Mouse (Mus musculus): Measurements from ENCODE around the gene Csf2ra.
"Not testable (repeated sequence)": the region's sequence is repeated elsewhere in the genome, so short reads cannot be mapped to it uniquely, and the experiment has no call there.

Gene Csf2ra

DNA sequence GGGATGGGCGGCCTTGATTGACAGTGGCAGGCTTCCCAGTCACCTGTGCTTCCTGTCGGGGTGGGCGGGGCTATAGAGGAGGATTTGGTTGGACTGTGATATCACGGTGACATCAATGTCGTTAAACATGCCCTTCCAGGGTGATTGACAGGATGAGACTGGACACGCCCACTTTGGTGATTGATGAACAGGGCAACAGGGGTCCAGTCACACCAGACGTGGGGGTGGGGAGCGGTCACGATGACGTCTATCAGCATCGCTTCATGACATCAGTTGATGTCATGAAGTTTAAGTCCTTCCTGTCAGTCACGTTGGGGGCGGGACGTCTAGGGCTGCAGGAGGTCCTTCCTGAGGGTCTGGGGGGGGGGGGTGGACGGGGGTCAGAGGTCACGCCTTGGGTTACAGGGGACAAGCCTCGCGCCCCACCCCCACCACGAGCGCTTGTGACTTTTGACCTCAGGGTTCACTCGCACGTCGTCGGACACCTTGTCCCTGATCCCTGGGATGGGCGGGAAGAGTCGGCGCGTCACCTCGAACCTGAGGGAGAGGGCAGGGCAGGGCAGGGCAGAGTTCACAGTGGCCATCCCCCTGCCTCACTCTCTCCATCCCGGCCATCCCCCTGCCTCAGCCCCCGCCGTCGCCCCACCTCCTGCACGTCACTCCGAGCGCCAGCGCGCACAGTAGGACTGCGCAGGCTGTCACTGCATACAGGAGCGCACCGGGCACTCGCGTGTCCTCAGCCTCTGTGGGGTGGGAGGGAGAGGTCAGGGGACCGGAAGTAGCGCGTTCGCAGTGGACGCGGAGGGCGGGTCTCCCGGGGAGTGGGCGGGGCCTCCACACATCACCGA, 3.3 kb downstream of the Csf2ra start:
- no peak for DNase-seq (ENCODE audit: low spot score)

DNA sequence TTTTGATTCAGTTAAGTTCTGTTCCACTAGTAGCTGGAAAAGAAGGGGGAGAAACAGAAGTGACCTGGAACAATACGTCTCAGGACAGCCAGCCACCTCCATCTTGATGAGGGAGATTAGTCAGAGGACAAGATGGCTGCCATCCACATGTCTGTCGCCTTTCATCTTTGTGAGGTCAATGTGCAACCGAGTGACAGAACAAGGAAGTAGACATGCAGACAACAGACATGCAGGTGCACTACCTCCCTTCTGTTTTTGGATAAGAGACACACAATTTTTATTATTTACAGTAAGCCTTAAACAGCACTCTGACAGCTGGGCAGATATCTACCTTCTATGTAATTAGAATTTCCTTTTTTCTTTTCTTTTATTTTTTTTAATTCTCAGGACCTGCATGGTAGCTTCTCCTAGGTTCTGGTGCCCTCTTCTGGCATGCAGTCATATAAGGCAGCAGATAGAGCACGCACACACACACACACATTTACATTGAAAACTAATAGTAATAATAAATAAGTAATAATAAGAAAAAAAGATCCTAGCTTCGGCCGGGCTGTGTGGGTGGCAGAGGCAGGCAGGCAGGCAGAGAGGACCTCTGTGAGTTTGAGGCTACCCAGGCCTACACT, 4.4 kb downstream of the Csf2ra start:
- DNase-seq (ENCODE audit: low spot score): no peak

- not testable (repeated sequence) for DNase-seq (ENCODE audit: low spot score)
Observed at GRCm38 (mm10) chr19:61207506-61207905, 20.7 kb downstream of the Csf2ra start.

GRCm38 (mm10) chr19:61199836-61200235, 28.4 kb downstream of the Csf2ra start:
- DNase-seq (ENCODE audit: low spot score): no peak

DNA sequence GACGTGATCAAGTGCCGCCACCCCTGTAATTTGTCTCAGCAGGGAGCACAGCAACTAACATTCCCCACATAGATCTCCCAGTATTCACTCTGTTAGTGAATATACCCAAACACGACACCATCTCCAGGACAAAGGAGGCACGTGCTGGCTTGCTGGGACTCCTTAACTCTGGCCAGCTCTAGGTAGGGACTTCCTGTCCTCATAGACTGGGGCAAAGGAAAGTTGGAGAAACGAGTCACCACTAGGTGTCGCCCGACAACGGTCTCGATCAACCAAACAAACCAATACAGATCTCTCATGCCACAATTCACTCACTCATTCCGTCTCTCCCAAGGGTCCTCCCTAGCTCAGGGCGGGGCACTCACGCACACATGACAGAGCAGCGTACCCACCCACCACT, 28.9 kb downstream of the Csf2ra start:
- peak; percentile 90 for DNase-seq (ENCODE audit: low spot score)

- DNase-seq (ENCODE audit: low spot score): not testable (repeated sequence)
Observed at GRCm38 (mm10) chr19:61183590-61183989, 44.6 kb downstream of the Csf2ra start, which contains the start of gene Gm6020. Gene Gm6020, plus strand, starts transcription at chr19:61183890.

GRCm38 (mm10) chr19:61175756-61176324, 52.4 kb downstream of the Csf2ra start, which contains the start of gene Gm7102:
Gene Gm7102, minus strand, starts transcription at chr19:61176309.
- no peak for DNase-seq (ENCODE audit: low spot score)

Measured in layer of hippocampus, adult 9-10 months (tissue).